Mouse (Mus musculus) ES-E14 (cell line): ENCODE results near the gene Rwdd2a. TPM values are rescaled to one million over a fixed set of nuclear protein-coding genes. Genes with fewer than 3 reads are reported as not detected.

Experiments used
- DNase-seq: peaks from one replicate; pipeline ENCODE4 v3.0.0-alpha.2; 2013; ENCODE audit warnings: low read depth, low spot score
- H3K27ac ChIP-seq: 2 replicates; pipeline ENCODE4 v1.5.1; 2012; ENCODE audit warnings: low read depth, mild to moderate bottlenecking, low read length, moderate library complexity, mixed read lengths; ENCODE audit not compliant: poor library complexity, insufficient read depth, severe bottlenecking
- H3K36me3 ChIP-seq: 2 replicates; pipeline ENCODE4 v1.6.1; 2012; ENCODE audit warnings: mild to moderate bottlenecking, low read length, moderate library complexity, mixed read lengths; ENCODE audit not compliant: control insufficient read depth, poor library complexity, insufficient read depth, severe bottlenecking
- H3K4me1 ChIP-seq, 2 experiments: fragments of 150-350 bp in 1 of 2; sonication (generic) in 1 of 2; 2 replicates each; pipeline ENCODE4 v1.6.1; 2012; ENCODE audit warnings: low read length in 2 of 2, mild to moderate bottlenecking in 1 of 2, mixed read lengths in 1 of 2; ENCODE audit not compliant: control insufficient read depth in 2 of 2, insufficient read depth in 2 of 2, poor library complexity in 1 of 2
- H3K4me3 ChIP-seq, 2 experiments: fragments of 150-350 bp in 1 of 2; sonication (generic) in 1 of 2; 2 replicates each; pipeline ENCODE4 v1.5.1; 2012; ENCODE audit warnings: low read length in 2 of 2, low read depth in 1 of 2, mild to moderate bottlenecking in 1 of 2, mixed read lengths in 1 of 2; ENCODE audit not compliant: insufficient read depth in 1 of 2, poor library complexity in 1 of 2, severe bottlenecking in 1 of 2
- H3K9ac ChIP-seq: 2 replicates; pipeline ENCODE4 v1.6.1; 2012; ENCODE audit warnings: low read depth, mild to moderate bottlenecking, low read length, mixed read lengths; ENCODE audit not compliant: poor library complexity, insufficient read depth, severe bottlenecking
- H3K9me3 ChIP-seq: fragments of 150-350 bp; sonication (generic); 2 replicates; pipeline ENCODE4 v1.6.1; 2012; ENCODE audit warnings: low read depth, mild to moderate bottlenecking, low read length; ENCODE audit not compliant: control insufficient read depth, insufficient read depth
- CHD2 ChIP-seq: IDR thresholded peaks from 2 replicates; pipeline ENCODE4 v1.6.1; 2014; ENCODE audit warnings: mild to moderate bottlenecking, low read depth, low read length, inconsistent platforms
- HCFC1 ChIP-seq: IDR thresholded peaks from 2 replicates; pipeline ENCODE4 v1.6.1; 2012; ENCODE audit warnings: low read length, inconsistent platforms, borderline replicate concordance; ENCODE audit not compliant: insufficient read depth
- MAFK ChIP-seq: IDR thresholded peaks from 2 replicates; pipeline ENCODE4 v1.6.1; 2014; ENCODE audit warnings: mild to moderate bottlenecking, low read depth, low read length, inconsistent platforms; ENCODE audit not compliant: insufficient read depth
- ZC3H11A ChIP-seq: IDR thresholded peaks from 2 replicates; pipeline ENCODE4 v1.6.1; 2012; ENCODE audit warnings: low read depth, mild to moderate bottlenecking, inconsistent platforms, low read length, borderline replicate concordance
- ZNF384 ChIP-seq: IDR thresholded peaks from 2 replicates; pipeline ENCODE4 v1.6.1; 2012; ENCODE audit warnings: low read depth, low read length, inconsistent platforms
- in situ Hi-C, 2 experiments: fragments of 600-800 bp; cut with MboI; formaldehyde crosslinking; loops; one replicate each; pipeline ENCODE4 v1.15.1; 2025; ENCODE audit warnings: low sequenced_read_pairs in 2 of 2, inconsistent platforms in 1 of 2; ENCODE audit not compliant: unreplicated experiment in 2 of 2
- total RNA-seq: library from RNA; depleted of rRNA; stranded (reverse); fragments of 300-350 nt; gene quantifications from 2 replicates; pipeline ENCODE4 v1.2.3, GENCODE M21; 2012

Gene Rwdd2a
- total RNA-seq, 1 experiment = 5.4 TPM

DNA sequence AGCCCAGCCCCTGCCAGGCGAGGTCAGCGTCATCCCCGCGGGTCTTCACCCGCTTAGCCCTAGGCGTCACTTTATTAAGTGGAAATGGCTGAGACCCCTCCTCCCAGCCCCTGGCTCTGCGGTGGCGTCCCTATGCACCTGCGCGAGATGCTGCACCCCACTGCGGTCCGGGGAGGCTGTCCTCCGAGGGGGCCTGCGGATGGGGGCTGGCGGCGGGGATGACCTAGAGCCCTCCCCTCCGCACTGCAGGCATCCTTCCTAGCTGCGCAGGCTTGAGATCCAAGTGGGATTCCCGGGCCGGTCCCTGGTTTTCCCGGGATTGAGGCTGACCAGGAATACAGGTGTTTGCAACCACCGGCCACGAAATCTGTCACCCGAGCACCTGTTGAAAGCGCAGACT is 405 bp downstream of the Rwdd2a start:
- in situ Hi-C loops = loop anchor here in 1 of 2 experiments (10.0 kb wide), 1 partner anchor 107 kb away; the partner anchor contains the start of genes Dop1a and Ube2cbp
- no peak overlapping the region for H3K27ac ChIP-seq
- no peak for DNase-seq

DNA sequence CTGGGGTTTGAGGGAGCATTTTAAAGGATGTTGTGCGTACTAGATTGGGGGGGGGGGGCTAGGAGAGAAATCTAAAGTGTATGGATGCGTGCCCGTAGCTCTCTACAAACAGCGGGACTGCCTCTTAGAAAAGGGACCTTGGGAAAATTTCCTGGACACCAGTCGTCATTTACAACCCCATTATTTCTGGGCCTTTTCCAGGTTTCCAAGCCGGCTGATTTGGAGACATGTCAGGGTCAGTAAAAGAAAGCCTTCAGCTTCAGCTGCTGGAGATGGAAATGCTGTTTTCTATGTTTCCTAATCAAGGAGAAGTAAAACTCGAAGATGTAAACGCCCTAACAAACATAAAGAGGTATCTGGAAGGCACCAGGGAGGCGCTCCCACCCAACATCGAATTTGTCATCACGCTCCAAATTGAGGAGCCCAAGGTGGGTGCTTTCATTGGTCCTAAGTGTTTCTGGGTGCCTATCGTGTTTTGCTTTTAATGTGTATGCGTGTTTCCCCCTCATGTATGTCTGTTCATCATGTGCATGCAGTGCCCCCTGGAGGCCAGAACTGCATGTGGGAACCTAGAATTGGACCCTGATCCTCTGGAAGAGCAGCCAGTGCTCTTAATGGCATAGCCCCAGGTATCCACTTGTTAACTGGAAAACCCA is 973 bp downstream of the Rwdd2a start:
- Histone ChIP-seq H3K9ac (peak overlapping the region; percentile 80; the same call in 1 of the 2 replicates), H3K36me3 (peaks cover 10% of the 10 kb centered on the region; the same call in 1 of the 2 replicates), H3K4me3 (peak overlapping the region; percentile 84 to 98), H3K4me1 (peaks cover 2 to 8% of the 10 kb centered on the region in 2 experiments; a peak in 2 of 4 replicates), H3K27ac (no peak overlapping the region), H3K9me3 (no peaks in the 10 kb centered on the region)
- TF ChIP-seq MAFK = no peak
- TF ChIP-seq CHD2 = no peak
- TF ChIP-seq HCFC1 = no peak
- TF ChIP-seq ZNF384 = no peak
- TF ChIP-seq ZC3H11A = no peak
- in situ Hi-C loops = loop anchor here in 1 of 2 experiments (10.0 kb wide), 1 partner anchor 108 kb away; the partner anchor contains the start of genes Dop1a and Ube2cbp
- DNase-seq = peak; percentile 75

More for the DNA sequence above, 405 bp downstream of the Rwdd2a start:
- peaks cover 10% of the 10 kb centered on the region; the same call in 1 of the 2 replicates for H3K36me3 ChIP-seq
- no peak for TF ChIP-seq ZNF384
- TF ChIP-seq ZC3H11A = no peak
- TF ChIP-seq HCFC1 = no peak
- no peak for TF ChIP-seq CHD2
- TF ChIP-seq MAFK = no peak
- H3K4me3 ChIP-seq = peak overlapping the region; percentile 84 to 98
- H3K9me3 ChIP-seq = no peaks in the 10 kb centered on the region
- peak overlapping the region; percentile 80 for H3K9ac ChIP-seq
- H3K4me1 ChIP-seq = peaks cover 2 to 8% of the 10 kb centered on the region in 2 experiments; a peak in 2 of 4 replicates

DNA sequence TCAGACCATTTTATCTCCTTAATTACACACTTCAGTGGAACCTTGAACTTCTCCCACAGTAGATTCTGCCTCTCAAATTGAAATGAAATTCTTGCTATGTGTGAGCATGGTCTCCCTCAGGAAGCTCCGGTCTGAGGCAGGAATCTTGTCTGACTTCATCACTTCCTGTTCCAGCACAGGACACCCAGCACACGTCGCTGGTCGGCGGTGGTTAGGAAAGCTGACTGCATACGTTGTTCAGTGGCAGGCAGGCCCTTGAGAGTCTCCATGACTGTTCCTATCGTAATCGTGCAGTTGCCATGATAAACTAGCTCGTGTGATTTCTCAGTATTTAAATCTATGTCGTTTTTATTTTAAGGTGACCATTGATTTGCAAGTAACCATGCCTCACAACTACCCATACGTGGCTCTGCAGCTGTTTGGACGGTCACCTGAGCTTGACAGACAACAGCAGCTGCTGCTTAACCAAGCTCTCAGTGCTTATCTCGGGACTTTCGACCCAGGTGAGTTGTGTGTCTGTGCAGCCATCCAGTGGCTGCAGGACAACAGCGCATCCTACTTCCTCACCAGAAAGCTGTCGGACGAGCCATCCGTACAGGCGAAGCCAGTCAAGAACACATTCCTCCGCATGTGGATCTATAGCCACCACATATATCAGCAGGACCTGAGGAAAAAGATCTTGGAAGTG is 2.0 kb downstream of the Rwdd2a start:
- no peak overlapping the region for H3K9ac ChIP-seq
- no peak for TF ChIP-seq HCFC1
- TF ChIP-seq MAFK = no peak
- no peak for TF ChIP-seq ZNF384
- no peak for TF ChIP-seq ZC3H11A
- TF ChIP-seq CHD2 = no peak
- in situ Hi-C loops = loop anchor here in 1 of 2 experiments (10.0 kb wide), 1 partner anchor 109 kb away; the partner anchor contains the start of genes Dop1a and Ube2cbp
- no peak for DNase-seq
- H3K4me1 ChIP-seq = peaks cover 2 to 8% of the 10 kb centered on the region in 2 experiments; a peak in 2 of 4 replicates
- H3K4me3 ChIP-seq = no peak overlapping the region
- H3K27ac ChIP-seq = no peak overlapping the region
- H3K9me3 ChIP-seq = no peaks in the 10 kb centered on the region
- H3K36me3 ChIP-seq = peaks cover 9% of the 10 kb centered on the region; the same call in 1 of the 2 replicates

DNA sequence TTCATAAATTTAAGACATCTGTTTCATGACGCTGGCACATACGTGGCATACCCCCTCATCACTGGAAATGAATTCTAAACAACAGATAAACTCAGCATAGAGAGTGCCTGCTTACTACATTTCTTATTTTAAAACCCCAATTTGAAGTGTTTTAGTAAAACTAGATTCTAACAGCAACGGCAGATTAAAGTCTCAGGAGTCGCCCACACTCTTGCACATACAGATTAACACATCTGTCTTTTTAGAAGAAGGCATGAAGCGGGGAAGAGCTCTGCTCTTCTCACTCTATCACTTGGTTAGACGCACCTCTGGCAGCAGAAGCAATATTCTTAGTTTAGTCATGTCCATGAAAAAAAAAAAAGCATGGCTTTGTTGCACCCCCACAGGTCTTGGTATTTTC is 3.4 kb downstream of the Rwdd2a start:
- Histone ChIP-seq H3K4me3 (no peak overlapping the region), H3K27ac (no peak overlapping the region), H3K9me3 (no peaks in the 10 kb centered on the region), H3K9ac (no peak overlapping the region), H3K4me1 (peaks cover 2 to 8% of the 10 kb centered on the region in 2 experiments; a peak in 2 of 4 replicates), H3K36me3 (peaks cover 2% of the 10 kb centered on the region; the same call in 1 of the 2 replicates)
- TF ChIP-seq MAFK (no peak), ZNF384 (no peak), HCFC1 (no peak), ZC3H11A (no peak), CHD2 (no peak)
- DNase-seq = no peak
- in situ Hi-C loops = loop anchor here (10.0 to 25.0 kb wide), 2 partner anchors 110 to 187 kb away; partner anchors contain the start of genes Dop1a (in 1 of the 2) and Ube2cbp (in 1 of the 2)
